Mouse (Mus musculus): ENCODE data around the gene Baiap2. TPM values are rescaled to one million over a fixed set of nuclear protein-coding genes. Genes with fewer than 3 reads are reported as not detected.

Baiap2 gene
- total RNA-seq, 2 experiments from 2014 or later, result 259 to 273 TPM

GRCm38 (mm10) chr11:119916834-119917469, 25.6 kb upstream of the Baiap2 start:
- intact Hi-C loops (cut with DNase I), result no loop called here
- DNase-seq (ENCODE audit: low spot score in 2 of 2), result no peak

GRCm38 (mm10) chr11:119918521-119918920, 24.0 kb upstream of the Baiap2 start:
- no peak for DNase-seq (ENCODE audit: low spot score in 2 of 2)
- intact Hi-C loops (cut with DNase I), result no loop called here

- no peak for DNase-seq (ENCODE audit: low spot score in 2 of 2)
- intact Hi-C loops (cut with DNase I), result no loop called here
Measured at GRCm38 (mm10) chr11:119919432-119919831, 23.1 kb upstream of the Baiap2 start.

- peak; percentile 65 to 73 for DNase-seq (ENCODE audit: low spot score in 2 of 2)
- intact Hi-C loops (cut with DNase I), result no loop called here
Measured at GRCm38 (mm10) chr11:119919897-119920296, 22.7 kb upstream of the Baiap2 start.

GRCm38 (mm10) chr11:119920668-119921067, 21.9 kb upstream of the Baiap2 start:
- DNase-seq (ENCODE audit: low spot score in 2 of 2), result no peak
- intact Hi-C loops (cut with DNase I), result no loop called here

- DNase-seq (ENCODE audit: low spot score in 2 of 2), result peak in 1 of 2 experiments; percentile 58
- intact Hi-C loops (cut with DNase I), result no loop called here
Measured at GRCm38 (mm10) chr11:119925176-119925575, 17.4 kb upstream of the Baiap2 start.

GRCm38 (mm10) chr11:119926762-119927161, 15.8 kb upstream of the Baiap2 start:
- no peak for DNase-seq (ENCODE audit: low spot score in 2 of 2)
- intact Hi-C loops (cut with DNase I), result no loop called here

GRCm38 (mm10) chr11:119928023-119928681, 14.4 kb upstream of the Baiap2 start:
- peak; percentile 54 to 78 for DNase-seq (ENCODE audit: low spot score in 2 of 2)
- intact Hi-C loops (cut with DNase I), result no loop called here

GRCm38 (mm10) chr11:119929603-119930265, 12.8 kb upstream of the Baiap2 start:
- intact Hi-C loops (cut with DNase I), result no loop called here
- DNase-seq (ENCODE audit: low spot score in 2 of 2), result no peak

GRCm38 (mm10) chr11:119931809-119932208, 10.8 kb upstream of the Baiap2 start:
- intact Hi-C loops (cut with DNase I), result no loop called here
- no peak for DNase-seq (ENCODE audit: low spot score in 2 of 2)

GRCm38 (mm10) chr11:119933142-119933541, 9.4 kb upstream of the Baiap2 start:
- no peak for DNase-seq (ENCODE audit: low spot score in 2 of 2)
- intact Hi-C loops (cut with DNase I), result no loop called here

GRCm38 (mm10) chr11:119933819-119934583, 8.6 kb upstream of the Baiap2 start:
- intact Hi-C loops (cut with DNase I), result no loop called here
- DNase-seq (ENCODE audit: low spot score in 2 of 2), result no peak

GRCm38 (mm10) chr11:119934773-119935172, 7.8 kb upstream of the Baiap2 start:
- intact Hi-C loops (cut with DNase I), result loop anchor here (1.0 kb wide), 1 partner anchor 57 kb away; no protein-coding TSS in a partner anchor
- peak in 1 of 2 experiments; percentile 74 for DNase-seq (ENCODE audit: low spot score in 2 of 2)

GRCm38 (mm10) chr11:119935457-119935856, 7.1 kb upstream of the Baiap2 start:
- intact Hi-C loops (cut with DNase I), result loop anchor here (1.0 kb wide), 1 partner anchor 56 kb away; no protein-coding TSS in a partner anchor
- peak in 1 of 2 experiments; percentile 73 for DNase-seq (ENCODE audit: low spot score in 2 of 2)

- DNase-seq (ENCODE audit: low spot score in 2 of 2), result no peak
- intact Hi-C loops (cut with DNase I), result no loop called here
Measured at GRCm38 (mm10) chr11:119936456-119936855, 6.1 kb upstream of the Baiap2 start.

GRCm38 (mm10) chr11:119937216-119937615, 5.3 kb upstream of the Baiap2 start:
- peak in 1 of 2 experiments; percentile 96 for DNase-seq (ENCODE audit: low spot score in 2 of 2)
- intact Hi-C loops (cut with DNase I), result no loop called here

- DNase-seq (ENCODE audit: low spot score in 2 of 2), result peak in 1 of 2 experiments; percentile 81
- intact Hi-C loops (cut with DNase I), result no loop called here
Measured at GRCm38 (mm10) chr11:119937772-119938502, 4.6 kb upstream of the Baiap2 start.

- no peak for DNase-seq (ENCODE audit: low spot score in 2 of 2)
- intact Hi-C loops (cut with DNase I), result no loop called here
Measured at GRCm38 (mm10) chr11:119939073-119939710, 3.4 kb upstream of the Baiap2 start.

- no peak for DNase-seq (ENCODE audit: low spot score in 2 of 2)
- intact Hi-C loops (cut with DNase I), result no loop called here
Measured at GRCm38 (mm10) chr11:119939711-119940106, 2.9 kb upstream of the Baiap2 start.

All from left cerebral cortex, postnatal 25 days (tissue).